Mouse (Mus musculus) thymus, postnatal 10 days (tissue): Measurements from ENCODE around the gene Il18.

Experiments used
- DNase-seq, 2 experiments: peaks; one replicate each; pipeline ENCODE4 v3.0.0; 2021; ENCODE audit warnings: low spot score in 2 of 2

Gene Il18

GRCm38 (mm10) chr9:50553547-50553946 lies 1.1 kb upstream of the Il18 start:
- DNase-seq: no peak

- DNase-seq: no peak
Observed at GRCm38 (mm10) chr9:50555094-50555446, 443 bp downstream of the Il18 start, which contains the start of gene Bco2. Gene Bco2, minus strand, starts transcription at chr9:50555181.

- no peak for DNase-seq
Observed at GRCm38 (mm10) chr9:50561145-50561917, 6.7 kb downstream of the Il18 start, which contains the start of gene Tex12. Gene Tex12, minus strand, starts transcription at chr9:50561325.

GRCm38 (mm10) chr9:50561918-50562360 lies 7.3 kb downstream of the Il18 start:
- no peak for DNase-seq

- DNase-seq: no peak
Observed at GRCm38 (mm10) chr9:50565173-50565572, 10.5 kb downstream of the Il18 start.

- no peak for DNase-seq
Observed at GRCm38 (mm10) chr9:50565940-50566339, 11.3 kb downstream of the Il18 start.

GRCm38 (mm10) chr9:50567372-50567771 lies 12.7 kb downstream of the Il18 start:
- DNase-seq: no peak

- no peak for DNase-seq
Observed at GRCm38 (mm10) chr9:50567881-50568280, 13.3 kb downstream of the Il18 start.

- no peak for DNase-seq
Observed at GRCm38 (mm10) chr9:50569599-50570525, 15.2 kb downstream of the Il18 start.

GRCm38 (mm10) chr9:50580370-50580769 lies 25.7 kb downstream of the Il18 start:
- no peak for DNase-seq

GRCm38 (mm10) chr9:50585145-50585818 lies 30.7 kb downstream of the Il18 start:
- no peak for DNase-seq

GRCm38 (mm10) chr9:50586955-50587354 lies 32.3 kb downstream of the Il18 start:
- no peak for DNase-seq

GRCm38 (mm10) chr9:50590856-50591518 lies 36.4 kb downstream of the Il18 start:
- DNase-seq: no peak

- no peak for DNase-seq
Observed at GRCm38 (mm10) chr9:50592955-50593354, 38.3 kb downstream of the Il18 start.

GRCm38 (mm10) chr9:50593544-50593943 lies 38.9 kb downstream of the Il18 start:
- DNase-seq: peak in 1 of 2 experiments; percentile 49

GRCm38 (mm10) chr9:50594794-50595417 lies 40.3 kb downstream of the Il18 start:
- DNase-seq: no peak

GRCm38 (mm10) chr9:50596973-50597372 lies 42.3 kb downstream of the Il18 start:
- no peak for DNase-seq

GRCm38 (mm10) chr9:50601536-50601935 lies 46.9 kb downstream of the Il18 start:
- no peak for DNase-seq

- no peak for DNase-seq
Observed at GRCm38 (mm10) chr9:50602055-50602845, 47.6 kb downstream of the Il18 start.
